Mouse (Mus musculus): Measurements from ENCODE around the gene 4931428F04Rik.

DNA sequence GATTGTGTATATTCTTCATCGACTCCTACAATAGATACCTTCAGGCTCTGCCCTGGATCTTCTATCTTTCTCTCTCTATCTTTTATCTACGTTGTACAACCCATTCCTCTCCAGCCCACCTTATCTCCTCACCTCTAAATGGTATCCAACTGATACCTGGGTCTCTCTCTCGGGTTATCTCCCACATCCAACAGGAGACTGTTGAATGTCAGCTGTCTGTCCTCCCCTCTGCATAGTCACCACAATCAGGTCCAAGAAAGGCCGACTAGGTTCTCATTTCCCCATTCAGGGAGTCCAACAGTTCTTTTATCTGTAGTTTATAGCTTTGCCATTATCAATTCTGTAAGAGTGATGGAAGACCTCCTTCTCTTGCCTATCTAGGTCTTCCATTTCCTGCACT, 7.4 kb downstream of the 4931428F04Rik start:
- no peak for TF ChIP-seq CTCF (IDR thresholded peaks at IDR 0.05; ENCODE audit: low read depth)
- no peak for TF ChIP-seq EP300 (IDR thresholded peaks at IDR 0.05; ENCODE audit: low read depth)

All from heart, postnatal 0 days (tissue).